Mouse (Mus musculus): Measurements from ENCODE around the gene Nfia. TPM values are rescaled to one million over a fixed set of nuclear protein-coding genes. Genes with fewer than 3 reads are reported as not detected.

The Nfia gene
- polyA plus RNA-seq, 1 experiment from 2014 or later = 52.9 TPM

GRCm38 (mm10) chr4:97910115-97910776 is 137.7 kb downstream of the Nfia start:
- WGBS = 83% methylated on average over 9 of the region's 9 CpGs
- H3K9me3 ChIP-seq (ENCODE audit: control insufficient read depth, low read length) = no peaks in the 10 kb centered on the region
- no peaks in the 10 kb centered on the region for H3K36me3 ChIP-seq (ENCODE audit: control insufficient read depth, insufficient read depth, low read length)
- ATAC-seq (ENCODE audit: low read depth) = no peak
- 0 out of 2 replicates have a peak overlapping the region, but pooled peaks have one; percentile 36 for H3K27ac ChIP-seq (ENCODE audit: low read length)
- no peaks in the 10 kb centered on the region for H3K27me3 ChIP-seq (ENCODE audit: control insufficient read depth, insufficient read depth, low read depth, low read length)
- H3K4me1 ChIP-seq (replicated peaks; ENCODE audit: control insufficient read depth, insufficient read depth, low read length) = peaks cover 19% of the 10 kb centered on the region
- H3K4me2 ChIP-seq (ENCODE audit: low read depth, low read length) = no peak overlapping the region
- H3K4me3 ChIP-seq (ENCODE audit: low read length) = no peak overlapping the region
- H3K9ac ChIP-seq (ENCODE audit: low read length) = no peak overlapping the region

- Histone ChIP-seq H3K27ac (ENCODE audit: low read length) (peak overlapping the region; percentile 52), H3K36me3 (ENCODE audit: control insufficient read depth, insufficient read depth, low read length) (no peaks in the 10 kb centered on the region), H3K9me3 (ENCODE audit: control insufficient read depth, low read length) (no peaks in the 10 kb centered on the region), H3K27me3 (ENCODE audit: control insufficient read depth, insufficient read depth, low read depth, low read length) (no peaks in the 10 kb centered on the region), H3K4me1 (replicated peaks; ENCODE audit: control insufficient read depth, insufficient read depth, low read length) (peaks cover 19% of the 10 kb centered on the region), H3K4me3 (ENCODE audit: low read length) (no peak overlapping the region), H3K4me2 (ENCODE audit: low read depth, low read length) (no peak overlapping the region), H3K9ac (ENCODE audit: low read length) (peak overlapping the region; percentile 36)
- WGBS = 76% methylated on average over 27 of the region's 27 CpGs
- peak; percentile 34; the same call in 1 of the 2 replicates for ATAC-seq (ENCODE audit: low read depth)
Measured at GRCm38 (mm10) chr4:97910777-97911580, 138.4 kb downstream of the Nfia start.

- 82% methylated on average over 7 of the region's 7 CpGs for WGBS
- Histone ChIP-seq H3K9me3 (ENCODE audit: control insufficient read depth, low read length) (no peaks in the 10 kb centered on the region), H3K27ac (ENCODE audit: low read length) (no peak overlapping the region), H3K4me2 (ENCODE audit: low read depth, low read length) (no peak overlapping the region), H3K9ac (ENCODE audit: low read length) (no peak overlapping the region), H3K27me3 (ENCODE audit: control insufficient read depth, insufficient read depth, low read depth, low read length) (no peaks in the 10 kb centered on the region), H3K4me3 (ENCODE audit: low read length) (no peak overlapping the region), H3K36me3 (ENCODE audit: control insufficient read depth, insufficient read depth, low read length) (no peaks in the 10 kb centered on the region), H3K4me1 (replicated peaks; ENCODE audit: control insufficient read depth, insufficient read depth, low read length) (peaks cover 15% of the 10 kb centered on the region)
- ATAC-seq (ENCODE audit: low read depth) = no peak
Measured at GRCm38 (mm10) chr4:97911755-97912154, 139.2 kb downstream of the Nfia start.

- Histone ChIP-seq H3K4me3 (ENCODE audit: low read length) (no peak overlapping the region), H3K36me3 (ENCODE audit: control insufficient read depth, insufficient read depth, low read length) (no peaks in the 10 kb centered on the region), H3K27me3 (ENCODE audit: control insufficient read depth, insufficient read depth, low read depth, low read length) (no peaks in the 10 kb centered on the region), H3K27ac (ENCODE audit: low read length) (no peak overlapping the region), H3K4me1 (replicated peaks; ENCODE audit: control insufficient read depth, insufficient read depth, low read length) (peaks cover 15% of the 10 kb centered on the region), H3K9me3 (ENCODE audit: control insufficient read depth, low read length) (no peaks in the 10 kb centered on the region), H3K4me2 (ENCODE audit: low read depth, low read length) (no peak overlapping the region), H3K9ac (ENCODE audit: low read length) (no peak overlapping the region)
- WGBS = 68% methylated on average over 6 of the region's 6 CpGs
- no peak for ATAC-seq (ENCODE audit: low read depth)
Measured at GRCm38 (mm10) chr4:97912155-97912554, 139.6 kb downstream of the Nfia start.

- ATAC-seq (ENCODE audit: low read depth) = no peak
- Histone ChIP-seq H3K9me3 (ENCODE audit: control insufficient read depth, low read length) (no peaks in the 10 kb centered on the region), H3K9ac (ENCODE audit: low read length) (no peak overlapping the region), H3K4me1 (replicated peaks; ENCODE audit: control insufficient read depth, insufficient read depth, low read length) (peaks cover 15% of the 10 kb centered on the region), H3K4me3 (ENCODE audit: low read length) (no peak overlapping the region), H3K27me3 (ENCODE audit: control insufficient read depth, insufficient read depth, low read depth, low read length) (no peaks in the 10 kb centered on the region), H3K27ac (ENCODE audit: low read length) (no peak overlapping the region), H3K36me3 (ENCODE audit: control insufficient read depth, insufficient read depth, low read length) (no peaks in the 10 kb centered on the region), H3K4me2 (ENCODE audit: low read depth, low read length) (no peak overlapping the region)
- 97% methylated on average over 11 of the region's 11 CpGs for WGBS
Measured at GRCm38 (mm10) chr4:97912560-97912959, 140.0 kb downstream of the Nfia start.

GRCm38 (mm10) chr4:97914348-97914747 is 141.8 kb downstream of the Nfia start:
- ATAC-seq (ENCODE audit: low read depth) = no peak
- H3K36me3 ChIP-seq (ENCODE audit: control insufficient read depth, insufficient read depth, low read length) = no peaks in the 10 kb centered on the region
- no peak overlapping the region for H3K4me3 ChIP-seq (ENCODE audit: low read length)
- no peak overlapping the region for H3K27ac ChIP-seq (ENCODE audit: low read length)
- WGBS = 89% methylated on average over 2 of the region's 2 CpGs
- no peak overlapping the region for H3K4me2 ChIP-seq (ENCODE audit: low read depth, low read length)
- H3K27me3 ChIP-seq (ENCODE audit: control insufficient read depth, insufficient read depth, low read depth, low read length) = no peaks in the 10 kb centered on the region
- peaks cover 15% of the 10 kb centered on the region for H3K4me1 ChIP-seq (replicated peaks; ENCODE audit: control insufficient read depth, insufficient read depth, low read length)
- H3K9me3 ChIP-seq (ENCODE audit: control insufficient read depth, low read length) = no peaks in the 10 kb centered on the region
- H3K9ac ChIP-seq (ENCODE audit: low read length) = no peak overlapping the region

GRCm38 (mm10) chr4:97914761-97915160 is 142.2 kb downstream of the Nfia start:
- no peak for ATAC-seq (ENCODE audit: low read depth)
- Histone ChIP-seq H3K9me3 (ENCODE audit: control insufficient read depth, low read length) (no peaks in the 10 kb centered on the region), H3K36me3 (ENCODE audit: control insufficient read depth, insufficient read depth, low read length) (no peaks in the 10 kb centered on the region), H3K27me3 (ENCODE audit: control insufficient read depth, insufficient read depth, low read depth, low read length) (no peaks in the 10 kb centered on the region), H3K4me1 (replicated peaks; ENCODE audit: control insufficient read depth, insufficient read depth, low read length) (peaks cover 15% of the 10 kb centered on the region), H3K9ac (ENCODE audit: low read length) (no peak overlapping the region), H3K4me3 (ENCODE audit: low read length) (no peak overlapping the region), H3K4me2 (ENCODE audit: low read depth, low read length) (no peak overlapping the region), H3K27ac (ENCODE audit: low read length) (no peak overlapping the region)
- WGBS = 89% methylated on average over 5 of the region's 5 CpGs

GRCm38 (mm10) chr4:97917568-97917967 is 145.0 kb downstream of the Nfia start:
- no peaks in the 10 kb centered on the region for H3K27me3 ChIP-seq (ENCODE audit: control insufficient read depth, insufficient read depth, low read depth, low read length)
- no peak overlapping the region for H3K4me2 ChIP-seq (ENCODE audit: low read depth, low read length)
- H3K4me3 ChIP-seq (ENCODE audit: low read length) = no peak overlapping the region
- H3K4me1 ChIP-seq (replicated peaks; ENCODE audit: control insufficient read depth, insufficient read depth, low read length) = peaks cover 11% of the 10 kb centered on the region; the same call in 1 of the 2 replicates
- H3K9me3 ChIP-seq (ENCODE audit: control insufficient read depth, low read length) = no peaks in the 10 kb centered on the region
- no peak overlapping the region for H3K9ac ChIP-seq (ENCODE audit: low read length)
- no peak for ATAC-seq (ENCODE audit: low read depth)
- no peaks in the 10 kb centered on the region for H3K36me3 ChIP-seq (ENCODE audit: control insufficient read depth, insufficient read depth, low read length)
- WGBS = 89% methylated on average over 6 of the region's 6 CpGs
- no peak overlapping the region for H3K27ac ChIP-seq (ENCODE audit: low read length)

- H3K4me2 ChIP-seq (ENCODE audit: low read depth, low read length) = no peak overlapping the region
- H3K9ac ChIP-seq (ENCODE audit: low read length) = no peak overlapping the region
- H3K9me3 ChIP-seq (ENCODE audit: control insufficient read depth, low read length) = no peaks in the 10 kb centered on the region
- H3K4me1 ChIP-seq (replicated peaks; ENCODE audit: control insufficient read depth, insufficient read depth, low read length) = peaks cover 17% of the 10 kb centered on the region
- no peak overlapping the region for H3K4me3 ChIP-seq (ENCODE audit: low read length)
- 35% methylated on average over 3 of the region's 3 CpGs for WGBS
- no peak for ATAC-seq (ENCODE audit: low read depth)
- H3K27me3 ChIP-seq (ENCODE audit: control insufficient read depth, insufficient read depth, low read depth, low read length) = no peaks in the 10 kb centered on the region
- H3K27ac ChIP-seq (ENCODE audit: low read length) = no peak overlapping the region
- no peaks in the 10 kb centered on the region for H3K36me3 ChIP-seq (ENCODE audit: control insufficient read depth, insufficient read depth, low read length)
Measured at GRCm38 (mm10) chr4:97918675-97919074, 146.1 kb downstream of the Nfia start.
